Mouse (Mus musculus): ENCODE results near the gene Sdsl.

Sdsl gene

GRCm38 (mm10) chr5:120429692-120430091 lies 42.9 kb downstream of the Sdsl start:
- DNase-seq (ENCODE audit: low read depth, low spot score), result no peak

- no peak for DNase-seq (ENCODE audit: low read depth, low spot score)
These were observed 43.6 kb downstream of the Sdsl start for GRCm38 (mm10) chr5:120428990-120429389.

- DNase-seq (ENCODE audit: low read depth, low spot score), result no peak
These were observed 44.3 kb downstream of the Sdsl start for GRCm38 (mm10) chr5:120428189-120428838.

GRCm38 (mm10) chr5:120427451-120427938 lies 45.1 kb downstream of the Sdsl start:
- no peak for DNase-seq (ENCODE audit: low read depth, low spot score)

- no peak for DNase-seq (ENCODE audit: low read depth, low spot score)
These were observed 46.0 kb downstream of the Sdsl start for GRCm38 (mm10) chr5:120426572-120426971.

- DNase-seq (ENCODE audit: low read depth, low spot score), result no peak
These were observed 46.9 kb downstream of the Sdsl start for GRCm38 (mm10) chr5:120425711-120426110.

GRCm38 (mm10) chr5:120424657-120425056 lies 48.0 kb downstream of the Sdsl start:
- DNase-seq (ENCODE audit: low read depth, low spot score), result no peak

- DNase-seq (ENCODE audit: low read depth, low spot score), result no peak
These were observed 48.6 kb downstream of the Sdsl start for GRCm38 (mm10) chr5:120424039-120424438.

- no peak for DNase-seq (ENCODE audit: low read depth, low spot score)
These were observed 52.5 kb downstream of the Sdsl start for GRCm38 (mm10) chr5:120420106-120420505.

- no peak for DNase-seq (ENCODE audit: low read depth, low spot score)
These were observed 59.2 kb downstream of the Sdsl start for GRCm38 (mm10) chr5:120413436-120413835.

- DNase-seq (ENCODE audit: low read depth, low spot score), result no peak
These were observed 62.9 kb downstream of the Sdsl start for GRCm38 (mm10) chr5:120409385-120410378.

- DNase-seq (ENCODE audit: low read depth, low spot score), result no peak
These were observed 63.7 kb downstream of the Sdsl start for GRCm38 (mm10) chr5:120408933-120409332.

Measured in brain, embryonic 18.5 days (tissue).